Mouse (Mus musculus): ENCODE measurements around the gene Abhd16b. TPM values are rescaled to one million over a fixed set of nuclear protein-coding genes. Genes with fewer than 3 reads are reported as not detected.
A peak's percentile ranks its signal among the peaks of the same experiment; 100 is the strongest.
"Not testable (repeated sequence)": the region's sequence is repeated elsewhere in the genome, so short reads cannot be mapped to it uniquely, and the experiment has no call there.

The Abhd16b gene
- total RNA-seq, 2 experiments from 2014 or later = not detected

DNA sequence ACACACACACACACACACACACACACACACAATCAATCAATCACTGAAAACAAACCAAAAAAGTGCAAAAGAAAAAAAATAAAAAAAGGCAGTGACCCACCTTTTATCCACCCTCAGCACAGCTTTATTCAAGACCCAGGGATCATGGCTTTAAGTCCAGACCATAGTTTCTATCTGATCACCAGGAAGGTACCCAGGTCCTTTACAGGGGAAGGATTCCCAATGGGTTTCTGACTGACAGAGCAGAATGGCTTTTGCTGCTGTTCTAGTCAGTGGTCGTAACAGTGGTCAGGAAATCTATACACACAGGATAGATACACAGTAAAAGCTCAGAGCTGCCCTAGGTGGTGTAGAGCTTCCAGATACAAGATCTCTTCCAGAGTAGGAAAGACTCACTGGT lies 7.3 kb upstream of the Abhd16b start:
- DNase-seq (ENCODE audit: low spot score in 2 of 2) = no peak

DNA sequence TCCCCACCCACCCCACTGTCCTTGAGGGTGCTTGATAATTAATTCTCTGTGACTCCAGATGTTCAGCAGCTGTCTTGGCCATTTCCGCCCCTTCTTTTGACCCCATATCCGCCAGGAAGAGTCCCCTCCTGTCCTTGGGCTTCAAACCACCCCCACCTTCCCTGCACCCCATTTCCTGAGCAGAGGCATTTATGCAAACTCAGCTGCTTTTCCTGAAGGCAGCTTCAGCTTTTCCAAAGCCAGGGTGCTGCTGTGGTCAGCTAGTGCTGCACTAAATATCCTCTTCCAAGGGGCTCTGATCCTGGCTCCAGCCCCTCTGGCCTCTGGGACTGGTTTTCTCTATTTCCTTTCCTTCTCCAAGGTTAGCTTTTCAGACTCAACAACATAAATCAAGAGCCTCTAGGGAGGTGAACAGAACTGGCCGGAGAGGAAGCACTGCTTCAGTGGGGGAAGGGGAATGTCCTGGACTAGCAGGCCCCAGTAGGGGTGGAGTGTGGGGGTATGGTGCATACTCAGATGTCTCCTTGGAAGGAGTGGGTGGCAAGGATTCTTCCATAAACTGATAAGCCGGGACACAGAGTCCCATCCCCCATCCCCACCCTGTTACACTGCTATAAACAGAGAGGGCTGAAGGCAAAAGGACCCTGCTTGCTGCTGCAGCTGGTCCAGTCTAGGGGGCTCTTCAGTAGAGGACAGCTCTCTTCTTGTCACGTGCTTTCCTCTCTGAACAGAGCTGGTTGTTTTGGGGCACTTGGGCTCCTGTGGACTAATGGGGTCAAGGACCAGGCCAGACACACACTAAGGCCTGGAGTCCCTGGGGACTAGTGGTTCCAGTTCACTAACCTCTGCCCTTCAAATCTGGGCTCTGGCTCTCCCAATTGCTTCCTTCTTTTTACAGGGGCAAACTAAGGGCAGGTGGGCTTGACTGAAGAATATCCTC lies 5.4 kb upstream of the Abhd16b start:
- DNase-seq (ENCODE audit: low spot score in 2 of 2) = no peak

GRCm38 (mm10) chr2:181491432-181492205 lies 1.4 kb upstream of the Abhd16b start:
- no peak for DNase-seq (ENCODE audit: low spot score in 2 of 2)

GRCm38 (mm10) chr2:181492206-181492605 lies 800 bp upstream of the Abhd16b start:
- no peak for DNase-seq (ENCODE audit: low spot score in 2 of 2)

DNA sequence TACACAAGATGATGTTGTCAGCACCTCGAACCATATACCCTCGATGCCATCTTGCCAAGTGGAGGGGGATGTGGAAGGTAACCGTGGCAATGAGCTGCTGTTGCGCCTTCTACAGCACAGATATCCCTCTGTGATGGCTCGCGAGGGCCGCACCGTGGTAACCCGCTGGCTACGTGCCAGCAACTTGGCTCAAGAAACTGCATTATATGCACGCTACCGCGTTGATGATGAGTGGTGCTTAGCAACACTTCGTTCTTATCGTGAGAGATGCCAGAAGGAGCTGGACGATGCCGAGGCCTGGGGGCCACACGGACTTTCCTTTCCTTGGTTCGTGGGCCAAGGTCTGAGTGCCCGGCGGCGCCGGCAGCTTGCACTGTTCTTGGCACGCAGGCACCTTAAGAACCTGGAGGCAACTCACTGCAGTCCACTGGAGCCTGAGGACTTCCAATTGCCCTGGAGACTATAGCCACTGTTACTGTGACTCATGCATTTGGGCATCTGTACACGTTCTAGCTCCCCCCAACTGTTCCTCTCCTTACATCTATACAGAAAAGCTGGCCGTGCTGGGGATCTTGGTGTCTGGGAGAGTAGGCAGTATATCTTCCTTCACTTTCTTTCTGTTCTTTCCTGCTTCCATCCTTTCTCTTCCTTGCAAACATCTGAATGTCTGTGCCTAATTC lies 1.4 kb downstream of the Abhd16b start:
- no peak for DNase-seq (ENCODE audit: low spot score in 2 of 2)

DNA sequence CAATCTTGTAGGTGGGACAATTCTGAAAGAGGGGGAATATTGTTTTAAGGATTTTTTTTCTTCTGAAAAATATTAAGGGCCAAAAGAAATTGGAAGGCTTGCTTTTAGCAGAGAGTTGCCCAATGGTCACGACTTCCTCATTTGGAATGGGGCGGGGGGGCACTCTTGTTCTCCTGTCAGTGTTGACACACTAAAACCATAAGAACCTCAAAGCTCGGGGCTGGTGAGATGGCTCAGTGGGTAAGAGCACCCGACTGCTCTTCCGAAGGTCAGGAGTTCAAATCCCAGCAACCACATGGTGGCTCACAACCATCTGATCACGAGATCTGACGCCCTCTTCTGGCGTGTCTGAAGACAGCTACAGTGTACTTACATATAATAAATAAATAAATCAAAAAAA lies 2.8 kb downstream of the Abhd16b start:
- DNase-seq (ENCODE audit: low spot score in 2 of 2) = not testable (repeated sequence)

DNA sequence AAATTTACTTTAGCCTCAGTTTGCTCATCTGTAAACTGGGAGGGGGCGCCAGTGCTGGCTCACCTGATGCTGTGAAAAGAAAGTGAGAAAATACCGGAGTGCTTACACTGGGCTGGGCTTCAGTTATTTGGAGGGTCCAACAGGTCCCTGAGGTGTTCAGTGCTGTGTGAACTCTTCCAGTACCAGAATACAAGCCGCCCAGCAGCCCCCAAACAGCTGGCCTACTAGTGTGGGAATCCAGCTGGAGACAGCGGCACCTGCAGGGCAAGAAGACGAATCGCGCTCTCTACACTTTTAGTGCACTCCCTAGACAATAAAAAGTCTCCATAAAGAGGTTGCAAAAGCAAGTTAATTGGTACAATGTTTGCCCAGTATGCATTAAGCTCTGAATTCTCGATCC lies 3.3 kb downstream of the Abhd16b start:
- DNase-seq (ENCODE audit: low spot score in 2 of 2) = peak; percentile 67 to 75

DNA sequence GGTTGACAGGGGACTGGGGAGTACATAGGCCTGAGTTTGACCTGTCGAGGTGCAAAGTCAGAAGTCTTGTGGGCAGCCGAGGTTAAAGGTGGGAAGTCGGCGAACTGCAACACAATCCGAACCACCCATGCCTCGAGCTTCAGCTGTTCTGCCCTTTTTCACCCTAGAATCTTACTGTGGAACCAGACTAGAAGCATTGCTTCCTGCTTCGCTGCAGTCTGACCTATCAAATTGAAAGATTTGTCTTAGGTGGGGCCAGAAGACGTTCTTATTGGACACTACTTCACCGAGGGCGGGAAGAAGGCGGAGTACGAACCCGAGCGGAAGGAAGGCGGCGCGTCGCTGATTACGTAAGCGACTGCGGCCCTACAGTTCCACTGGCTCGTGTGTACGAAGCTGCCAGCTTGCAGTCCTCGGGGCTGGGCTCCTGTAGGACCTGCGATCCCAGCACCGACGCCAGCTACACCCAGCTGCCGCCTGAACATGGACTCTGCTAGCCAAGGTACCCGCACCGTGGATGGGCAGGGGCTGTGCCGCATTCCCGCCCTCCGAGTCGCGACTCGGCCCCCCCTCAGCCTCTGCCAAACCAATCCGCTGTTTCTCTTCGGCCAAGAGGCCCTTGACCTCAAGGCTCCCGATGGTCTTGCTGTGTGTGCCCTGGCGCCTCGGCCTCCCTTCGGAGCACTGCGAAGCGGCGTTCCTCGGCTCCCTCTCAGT lies 4.0 kb downstream of the Abhd16b start, which contains the start of gene Tpd52l2:
Tpd52l2 (plus strand) TSS at position 312 of the 717 bp plus-strand sequence.
- DNase-seq (ENCODE audit: low spot score in 2 of 2) = peak; percentile 82 to 88

- peak; percentile 26 to 30 for DNase-seq (ENCODE audit: low spot score in 2 of 2)
These were observed 4.5 kb downstream of the Abhd16b start for GRCm38 (mm10) chr2:181497548-181497875.

- DNase-seq (ENCODE audit: low spot score in 2 of 2) = no peak
These were observed 5.6 kb downstream of the Abhd16b start for GRCm38 (mm10) chr2:181498644-181499043.

DNA sequence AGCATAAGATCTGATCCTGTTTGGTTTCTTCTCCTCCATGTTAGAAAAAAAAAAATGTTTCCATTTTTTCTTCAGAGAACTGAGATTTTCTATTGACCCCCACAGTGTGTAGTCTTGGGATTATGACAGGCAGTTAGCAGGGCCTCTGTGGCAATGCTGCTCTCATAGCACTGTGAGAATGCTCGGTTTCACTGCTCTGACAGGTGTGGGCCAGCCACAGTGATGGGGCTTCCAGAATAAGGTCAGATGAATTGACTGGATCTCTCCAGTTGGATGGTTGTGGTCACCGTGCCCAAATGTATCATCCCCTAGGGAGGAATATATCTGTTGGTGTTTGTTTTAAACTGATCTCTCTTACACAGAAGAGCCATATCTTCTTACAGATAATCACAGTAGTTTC lies 16.2 kb downstream of the Abhd16b start:
- DNase-seq (ENCODE audit: low spot score in 2 of 2) = no peak

DNA sequence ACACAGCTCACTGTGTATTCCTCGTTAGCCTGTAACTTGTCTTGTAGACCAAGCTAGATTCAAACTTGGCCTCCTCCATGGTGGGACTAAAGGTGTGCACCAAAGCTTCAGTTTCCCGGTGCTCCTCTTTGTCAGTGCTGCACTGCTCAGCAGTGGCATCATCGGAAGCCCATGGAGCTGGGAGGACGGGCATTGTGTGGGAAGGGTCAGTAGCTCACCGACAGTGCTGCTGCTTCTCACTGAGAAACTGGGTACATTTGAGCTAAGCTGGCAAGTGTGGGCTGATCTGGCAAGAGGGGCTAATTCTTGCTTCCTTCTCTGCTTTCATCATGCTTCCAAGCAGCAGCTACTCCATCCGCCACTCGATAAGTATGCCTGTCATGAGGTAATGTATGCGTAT lies 18.2 kb downstream of the Abhd16b start:
- DNase-seq (ENCODE audit: low spot score in 2 of 2) = no peak

DNA sequence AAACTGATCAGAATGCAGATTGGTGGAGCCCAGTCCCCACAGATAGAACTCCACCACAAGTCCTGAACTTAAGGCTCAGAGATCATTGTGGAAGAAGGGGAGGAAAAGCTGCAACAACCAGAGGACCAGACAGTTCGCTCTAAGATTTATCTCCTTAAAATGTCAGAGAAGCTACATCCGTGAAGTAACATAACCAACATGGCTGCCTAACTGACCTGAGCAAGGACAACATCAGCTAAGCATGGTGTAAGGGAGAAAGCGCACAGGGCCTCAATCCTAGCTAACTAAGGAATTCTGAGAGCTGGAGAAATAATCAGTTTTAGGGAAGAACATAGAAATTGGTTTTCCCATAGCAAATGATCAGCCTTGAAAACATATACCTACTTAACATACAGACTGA lies 26.2 kb downstream of the Abhd16b start:
- peak in 1 of 2 experiments; percentile 11 for DNase-seq (ENCODE audit: low spot score in 2 of 2)

GRCm38 (mm10) chr2:181520118-181520935 lies 27.3 kb downstream of the Abhd16b start, which contains the start of gene Dnajc5:
Dnajc5 (plus strand) TSS chr2:181520485.
- DNase-seq (ENCODE audit: low spot score in 2 of 2) = peak; percentile 96 to 97

- no peak for DNase-seq (ENCODE audit: low spot score in 2 of 2)
These were observed 27.9 kb downstream of the Abhd16b start for GRCm38 (mm10) chr2:181520936-181521227.

DNA sequence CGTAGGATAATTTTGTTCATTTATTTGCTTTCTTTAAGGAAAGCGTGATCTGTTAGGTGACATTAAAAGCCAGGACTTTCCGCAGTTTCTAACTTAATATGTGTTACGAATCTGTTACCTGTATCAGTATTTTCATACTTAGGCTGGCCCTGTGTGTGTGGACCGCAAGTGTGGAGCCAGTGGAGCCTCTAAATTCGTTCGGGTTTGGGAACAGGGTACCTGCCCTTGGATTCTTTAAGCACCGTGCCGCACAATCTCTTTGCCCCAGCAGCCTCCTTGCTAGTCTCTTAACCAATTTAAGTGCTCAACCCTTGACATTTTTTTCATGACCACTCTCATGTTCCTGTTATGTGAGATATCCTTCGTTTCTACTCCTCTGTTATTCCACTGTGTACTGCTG lies 28.5 kb downstream of the Abhd16b start:
- no peak for DNase-seq (ENCODE audit: low spot score in 2 of 2)

DNA sequence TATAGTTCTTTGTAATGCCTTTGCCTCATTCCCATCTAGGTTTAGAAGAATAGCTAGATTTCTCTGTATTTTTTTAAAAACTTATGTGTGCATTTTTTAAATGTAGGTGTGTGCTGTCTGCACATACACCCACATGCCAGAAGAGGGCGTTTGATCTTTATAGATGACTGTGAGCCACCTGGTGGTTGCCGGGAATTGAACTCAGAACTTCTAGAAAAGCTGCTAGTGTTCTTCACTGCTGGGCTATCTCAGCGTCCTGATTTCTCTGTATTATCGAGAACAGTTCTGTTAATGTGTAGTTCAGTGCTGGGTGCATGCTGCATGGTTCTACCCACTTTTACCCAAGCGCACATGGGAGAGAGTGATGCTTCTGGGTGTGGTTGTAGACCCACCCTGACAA lies 29.8 kb downstream of the Abhd16b start:
- DNase-seq (ENCODE audit: low spot score in 2 of 2) = peak; percentile 20 to 28

DNA sequence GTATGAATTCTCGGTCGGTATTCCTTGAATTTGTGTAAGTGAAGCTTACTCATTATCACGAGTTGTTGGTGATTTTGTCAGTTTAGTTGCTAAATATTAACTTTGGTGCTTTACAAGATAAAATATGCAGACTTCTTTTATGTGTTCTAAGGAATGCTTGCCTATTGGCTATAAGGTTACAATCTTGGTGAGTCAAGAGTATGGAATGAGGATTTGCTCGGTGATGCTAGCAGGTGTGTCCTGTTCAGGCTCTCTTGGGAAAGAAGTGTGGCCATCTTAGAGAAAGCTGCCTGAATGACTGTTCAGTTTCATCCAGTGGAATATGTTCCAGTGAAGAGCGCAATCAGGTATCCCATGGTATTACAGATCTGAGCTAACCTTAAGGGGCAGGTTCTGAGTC lies 32.5 kb downstream of the Abhd16b start:
- no peak for DNase-seq (ENCODE audit: low spot score in 2 of 2)

- no peak for DNase-seq (ENCODE audit: low spot score in 2 of 2)
These were observed 36.1 kb downstream of the Abhd16b start for GRCm38 (mm10) chr2:181529076-181529475.

- no peak for DNase-seq (ENCODE audit: low spot score in 2 of 2)
These were observed 39.6 kb downstream of the Abhd16b start for GRCm38 (mm10) chr2:181532589-181532988.
